Mouse (Mus musculus) spleen, postnatal 4 days (tissue): ENCODE results near the gene Arid3b.
A peak's percentile ranks its signal among the peaks of the same experiment; 100 is the strongest.
"Not testable (repeated sequence)": the region's sequence is repeated elsewhere in the genome, so short reads cannot be mapped to it uniquely, and the experiment has no call there.

Source experiments
- DNase-seq, 2 experiments: peaks; one replicate each; pipeline ENCODE4 v3.0.0; 2022; ENCODE audit warnings: low spot score in 2 of 2

The Arid3b gene

GRCm38 (mm10) chr9:57836581-57837170, at the start of gene Arid3b:
Gene Arid3b (minus strand): TSS chr9:57836793.
- peak; percentile 91 to 92 for DNase-seq

GRCm38 (mm10) chr9:57883413-57883812, 46.8 kb upstream of the Arid3b start:
- no peak for DNase-seq

- not testable (repeated sequence) for DNase-seq
Observed at GRCm38 (mm10) chr9:57881781-57882180, 45.2 kb upstream of the Arid3b start.

- DNase-seq = peak in 1 of 2 experiments; percentile 49
Observed at GRCm38 (mm10) chr9:57880278-57880677, 43.7 kb upstream of the Arid3b start.

- DNase-seq = no peak
Observed at GRCm38 (mm10) chr9:57879213-57879612, 42.6 kb upstream of the Arid3b start.

- DNase-seq = peak in 1 of 2 experiments; percentile 23
Observed at GRCm38 (mm10) chr9:57874994-57875393, 38.4 kb upstream of the Arid3b start.

GRCm38 (mm10) chr9:57874134-57874533, 37.5 kb upstream of the Arid3b start:
- DNase-seq = peak in 1 of 2 experiments; percentile 57

GRCm38 (mm10) chr9:57870273-57870816, 33.8 kb upstream of the Arid3b start:
- DNase-seq = peak in 1 of 2 experiments; percentile 32

GRCm38 (mm10) chr9:57868767-57869166, 32.2 kb upstream of the Arid3b start:
- peak in 1 of 2 experiments; percentile 38 for DNase-seq

GRCm38 (mm10) chr9:57867880-57868279, 31.3 kb upstream of the Arid3b start:
- DNase-seq = peak in 1 of 2 experiments; percentile 29

GRCm38 (mm10) chr9:57867236-57867635, 30.6 kb upstream of the Arid3b start:
- DNase-seq = no peak

GRCm38 (mm10) chr9:57866530-57866929, 29.9 kb upstream of the Arid3b start:
- peak in 1 of 2 experiments; percentile 46 for DNase-seq

GRCm38 (mm10) chr9:57864336-57864735, 27.7 kb upstream of the Arid3b start:
- DNase-seq = no peak

GRCm38 (mm10) chr9:57861951-57862471, 25.4 kb upstream of the Arid3b start:
- DNase-seq = peak; percentile 49 to 70

- DNase-seq = no peak
Observed at GRCm38 (mm10) chr9:57856456-57856855, 19.9 kb upstream of the Arid3b start.

GRCm38 (mm10) chr9:57854280-57854679, 17.7 kb upstream of the Arid3b start:
- DNase-seq = peak in 1 of 2 experiments; percentile 20

- DNase-seq = no peak
Observed at GRCm38 (mm10) chr9:57839032-57839431, 2.4 kb upstream of the Arid3b start.

GRCm38 (mm10) chr9:57835841-57836514, 615 bp downstream of the Arid3b start:
- DNase-seq = no peak

- DNase-seq = no peak
Observed at GRCm38 (mm10) chr9:57834629-57835417, 1.8 kb downstream of the Arid3b start.

- no peak for DNase-seq
Observed at GRCm38 (mm10) chr9:57833762-57834471, 2.7 kb downstream of the Arid3b start.
